Mouse (Mus musculus) brain, embryonic 14.5 days (tissue): ENCODE measurements around the gene Abcf1. TPM values are rescaled to one million over a fixed set of nuclear protein-coding genes. Genes with fewer than 3 reads are reported as not detected.

Source experiments
- DNase-seq: peaks from one replicate; pipeline ENCODE4 v3.0.0-alpha.2; 2011; ENCODE audit warnings: low read depth
- CTCF ChIP-seq: fragments of 200-500 bp; IDR thresholded peaks from 2 replicates; pipeline ENCODE4 v1.5.1; 2012; ENCODE audit warnings: inconsistent platforms, mild to moderate bottlenecking, moderate library complexity, borderline replicate concordance; ENCODE audit not compliant: insufficient read depth, insufficient read length; ENCODE audit errors: extremely low read depth
- POLR2A ChIP-seq: fragments of 200-500 bp; IDR thresholded peaks from 2 replicates; pipeline ENCODE4 v1.6.1; 2012; ENCODE audit warnings: mild to moderate bottlenecking, inconsistent platforms, borderline replicate concordance; ENCODE audit not compliant: poor library complexity, insufficient read depth, insufficient read length, severe bottlenecking; ENCODE audit errors: extremely low read depth
- polyA plus RNA-seq: library from polyadenylated mRNA; depleted of rRNA; stranded (reverse); fragments of >200 nt; gene quantifications from 2 replicates; pipeline ENCODE4 v1.2.3, GENCODE M21; 2012

Abcf1 gene
- polyA plus RNA-seq, 1 experiment, result 89.3 TPM

DNA sequence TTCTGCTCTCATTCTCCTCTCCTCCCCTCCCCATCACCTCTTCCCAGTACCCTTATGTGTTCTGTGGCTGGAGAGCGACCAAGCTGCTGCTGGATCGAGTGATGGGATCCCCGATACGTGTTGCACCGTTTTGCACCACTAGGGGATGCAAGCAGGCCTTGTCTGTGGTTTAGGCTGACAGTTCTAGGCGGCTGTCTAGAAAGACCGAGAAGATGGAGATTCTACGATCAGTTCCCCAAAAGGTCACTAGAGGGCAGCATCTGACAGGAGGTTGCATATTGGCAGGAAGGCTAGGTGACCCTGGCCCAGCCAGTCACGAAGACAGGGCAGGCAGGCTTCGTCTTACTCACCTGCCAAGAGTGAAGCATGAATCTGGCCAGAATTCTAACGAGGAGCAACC lies 27.4 kb upstream of the Abcf1 start:
- peak; percentile 92 for TF ChIP-seq CTCF
- no peak for TF ChIP-seq POLR2A
- peak; percentile 96 for DNase-seq

DNA sequence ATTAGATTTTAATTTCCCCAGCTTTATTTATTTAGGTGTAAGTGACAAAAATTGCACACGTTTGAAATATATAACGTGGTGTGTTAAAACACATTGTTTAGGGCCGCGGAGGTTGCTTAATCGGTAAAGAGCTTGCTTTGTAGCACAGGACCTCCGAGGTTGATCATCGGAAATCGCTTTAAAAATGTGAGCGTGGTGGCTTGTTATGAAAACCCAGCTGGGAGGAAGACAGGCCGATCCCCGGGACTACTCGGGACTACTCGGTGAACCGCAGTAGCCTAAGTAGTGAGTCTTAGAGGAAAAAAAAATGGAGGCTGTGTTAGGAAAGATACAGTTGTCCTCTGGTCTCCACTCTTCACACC lies 25.3 kb upstream of the Abcf1 start:
- peak; percentile 25 for DNase-seq

DNA sequence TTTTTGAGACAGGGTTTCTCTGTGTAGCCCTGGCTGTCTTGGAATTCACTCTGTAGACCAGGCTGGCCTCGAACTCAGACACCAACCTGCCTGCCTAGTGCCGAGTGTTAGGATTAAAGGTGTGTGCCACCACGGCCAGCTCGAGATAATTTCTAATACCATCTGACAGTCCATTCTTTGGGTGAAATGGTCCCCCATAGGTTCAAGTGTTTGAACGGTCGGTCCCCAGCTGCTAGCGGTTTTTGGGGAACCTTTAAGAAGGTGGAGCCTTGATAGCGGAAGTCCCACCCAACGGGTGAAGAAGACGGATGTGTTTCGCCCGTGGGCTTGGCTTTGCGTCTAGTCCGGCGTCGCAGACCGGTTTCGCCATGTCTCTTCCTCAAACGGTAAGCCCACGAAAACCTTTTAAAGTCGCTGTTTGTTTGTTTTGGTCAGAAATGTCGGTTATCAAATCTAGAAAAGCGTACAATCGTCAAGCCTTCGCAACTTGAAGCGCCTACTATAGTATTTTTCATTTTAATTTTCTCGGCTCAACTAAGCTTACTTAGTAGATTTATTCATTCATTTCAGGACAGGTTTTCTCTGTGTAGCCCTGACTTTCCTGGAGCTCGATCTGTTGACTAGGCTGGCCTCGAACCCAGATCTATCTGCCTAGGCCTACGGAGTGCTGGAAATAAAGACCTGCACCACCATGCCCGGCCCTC lies 24.8 kb upstream of the Abcf1 start:
- no peak for TF ChIP-seq CTCF
- TF ChIP-seq POLR2A, result peak; percentile 36; the same call in 1 of the 2 replicates
- DNase-seq, result peak; percentile 95

More for the DNA sequence above, 25.3 kb upstream of the Abcf1 start:
- TF ChIP-seq POLR2A, result no peak
- TF ChIP-seq CTCF, result no peak

GRCm38 (mm10) chr17:35993675-35994074 lies 24.1 kb upstream of the Abcf1 start:
- DNase-seq, result peak; percentile 91
- TF ChIP-seq CTCF (peak; percentile 99), POLR2A (no peak)

- no peak for DNase-seq
- no peak for TF ChIP-seq CTCF
- TF ChIP-seq POLR2A, result no peak
These were observed 22.2 kb upstream of the Abcf1 start for GRCm38 (mm10) chr17:35991781-35992180.

GRCm38 (mm10) chr17:35981776-35982175 lies 12.2 kb upstream of the Abcf1 start:
- TF ChIP-seq POLR2A (no peak), CTCF (no peak)
- no peak for DNase-seq

DNA sequence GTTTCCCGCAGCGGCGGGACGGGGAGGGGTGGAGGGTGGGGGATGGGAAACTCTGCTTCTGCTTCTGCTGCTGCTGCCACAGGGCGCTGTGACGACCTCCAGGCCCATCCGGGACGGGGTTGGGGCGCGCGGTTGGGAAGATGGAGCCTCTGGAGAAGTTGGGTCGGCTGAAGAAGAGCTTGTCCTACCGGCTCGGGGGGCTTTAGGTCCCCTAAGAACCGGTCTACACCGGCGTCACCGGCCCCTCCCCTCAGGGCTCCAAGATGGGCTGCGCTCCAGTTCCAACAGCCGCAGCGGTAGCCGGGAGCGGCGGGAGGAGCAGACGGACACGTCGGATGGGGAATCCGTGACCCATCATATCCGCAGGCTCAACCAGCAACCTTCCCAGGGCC lies 10.8 kb upstream of the Abcf1 start:
- TF ChIP-seq CTCF, result no peak
- no peak for TF ChIP-seq POLR2A

DNA sequence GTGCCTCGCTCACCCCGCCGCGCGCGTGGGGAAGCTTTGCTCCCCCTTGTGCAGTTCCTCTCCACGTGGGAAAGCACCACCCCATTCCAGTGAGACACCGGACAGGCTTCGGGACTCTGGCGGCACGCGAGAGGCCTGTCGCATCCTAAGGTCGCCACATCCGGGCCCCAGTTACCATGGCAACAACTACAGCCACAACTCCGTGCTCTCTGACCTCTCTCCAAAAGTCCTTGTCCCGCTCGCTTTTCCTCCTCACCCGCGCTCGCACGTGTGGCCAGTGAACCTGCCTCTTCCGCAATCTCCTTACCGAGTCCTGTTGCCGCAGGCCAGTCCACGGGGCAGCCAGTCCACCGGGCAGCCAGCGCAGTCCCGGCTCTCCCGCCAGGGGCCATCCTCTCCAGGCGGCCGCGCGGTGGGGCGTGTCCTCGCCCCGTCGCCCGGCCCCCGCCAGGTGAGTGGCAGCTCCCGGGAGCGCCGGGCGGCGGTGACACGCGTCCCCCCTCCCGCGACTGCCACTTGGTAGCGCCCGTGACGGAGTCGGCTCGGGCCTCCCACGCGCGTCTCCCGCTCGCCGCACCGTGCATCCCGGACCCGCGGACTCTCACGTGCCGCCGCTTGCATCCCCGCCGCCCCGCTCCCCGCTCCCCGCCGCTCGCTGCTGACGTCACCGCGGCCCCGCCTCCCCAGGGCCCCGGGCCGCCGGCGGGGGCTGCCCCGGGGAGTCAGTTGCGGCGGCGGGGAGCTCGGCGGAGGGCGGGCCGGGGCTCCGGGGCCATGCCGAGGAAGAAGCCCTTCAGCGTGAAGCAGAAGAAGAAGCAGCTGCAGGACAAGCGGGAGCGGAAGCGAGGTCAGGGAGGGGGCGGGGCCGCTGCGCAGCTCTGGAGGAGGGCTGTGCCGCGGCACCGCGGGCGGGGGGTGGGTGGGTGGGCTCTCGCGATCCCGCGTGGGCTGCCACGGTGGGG lies 10.1 kb upstream of the Abcf1 start, which contains the start of the genes Gnl1 and Prr3:
TSS of gene Gnl1 (plus strand) at position 451 of the 962 bp plus-strand sequence.
TSS of gene Prr3 (minus strand) at position 836 of the 962 bp plus-strand sequence.
- TF ChIP-seq CTCF (no peak), POLR2A (0 out of 2 replicates have a peak, but pooled peaks have one; percentile 18)
- peak; percentile 96 for DNase-seq

More for the DNA sequence above, 10.8 kb upstream of the Abcf1 start:
- peak; percentile 63 for DNase-seq

- DNase-seq, result peak; percentile 96
- TF ChIP-seq CTCF (no peak), POLR2A (no peak; the same call in 1 of the 2 replicates)
These were observed 9.3 kb upstream of the Abcf1 start for GRCm38 (mm10) chr17:35978811-35979400.

GRCm38 (mm10) chr17:35972131-35972530 lies 2.6 kb upstream of the Abcf1 start:
- no peak for TF ChIP-seq CTCF
- no peak for TF ChIP-seq POLR2A
- DNase-seq, result no peak

DNA sequence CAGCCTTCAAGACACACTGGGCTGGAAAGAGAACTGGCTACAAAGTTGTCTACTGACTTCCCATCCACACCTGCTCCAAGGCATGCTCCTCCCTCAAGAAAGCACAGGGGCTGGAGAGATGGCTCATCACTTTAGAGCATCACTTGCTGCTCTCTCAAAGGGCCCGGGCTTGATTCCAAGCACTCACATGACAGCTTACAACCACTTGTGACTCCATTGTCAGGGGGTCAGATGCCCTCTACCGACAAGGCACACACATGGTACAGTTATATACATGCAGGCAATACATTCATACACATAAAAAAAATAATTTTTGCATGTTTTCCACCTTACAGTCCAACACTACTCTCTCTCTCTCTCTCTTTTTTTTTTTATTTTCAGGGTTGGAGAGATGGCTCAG lies 1.9 kb downstream of the Abcf1 start:
- TF ChIP-seq POLR2A (no peak), CTCF (no peak)
- no peak for DNase-seq

DNA sequence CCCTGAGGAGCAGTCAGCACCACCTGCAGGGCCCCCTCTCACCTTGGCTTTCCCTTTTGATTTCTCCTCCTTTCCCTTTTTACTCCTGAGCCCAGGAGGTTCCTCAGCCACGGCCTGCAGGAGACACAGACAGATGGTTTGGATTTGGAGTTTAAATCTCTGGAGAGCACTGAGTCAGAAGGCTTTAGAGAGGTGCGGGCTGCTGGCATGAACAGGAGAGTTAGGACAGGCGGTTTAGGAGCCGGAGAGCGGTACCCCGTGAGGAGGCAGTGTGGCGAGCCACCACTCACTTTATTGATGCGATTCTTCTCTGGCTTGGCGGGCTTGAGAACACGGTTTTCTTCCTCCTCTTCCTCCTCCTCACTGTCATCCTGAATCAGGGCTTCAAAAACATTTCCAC lies 6.3 kb downstream of the Abcf1 start:
- DNase-seq, result no peak
- no peak for TF ChIP-seq POLR2A
- no peak for TF ChIP-seq CTCF
